Mouse (Mus musculus) embryonic facial prominence, embryonic 11.5 days (tissue): ENCODE results near the gene Rcor2. TPM values are rescaled to one million over a fixed set of nuclear protein-coding genes. Genes with fewer than 3 reads are reported as not detected.

Source experiments
- ATAC-seq: fragments of 200-750 bp; cut with Nextera tagmentation; replicated peaks from 2 replicates; pipeline ENCODE4 v1.8.0; 2017; ENCODE audit warnings: low read depth; ENCODE audit not compliant: insufficient number of reproducible peaks, low FRiP score, low TSS enrichment
- DNase-seq: peaks from one replicate; pipeline ENCODE4 v3.0.0-alpha.2; 2015; ENCODE audit warnings: low spot score
- H3K27ac ChIP-seq: fragments of 300-500 bp; sonication (generic); replicated peaks from 2 replicates; pipeline ENCODE4 v1.5.1; 2014; ENCODE audit warnings: mild to moderate bottlenecking, low read depth, low read length, control low read depth
- H3K27me3 ChIP-seq: fragments of 300-500 bp; sonication (generic); 2 replicates; pipeline ENCODE4 v1.6.1; 2014; ENCODE audit warnings: mild to moderate bottlenecking, low read length, moderate library complexity, mixed read lengths; ENCODE audit not compliant: control insufficient read depth, insufficient read depth
- H3K36me3 ChIP-seq: fragments of 300-500 bp; sonication (generic); replicated peaks from 2 replicates; pipeline ENCODE4 v1.6.1; 2014; ENCODE audit warnings: low read depth, mild to moderate bottlenecking, low read length, moderate library complexity, mixed read lengths; ENCODE audit not compliant: control insufficient read depth, insufficient read depth
- H3K4me1 ChIP-seq: fragments of 300-500 bp; sonication (generic); 2 replicates; pipeline ENCODE4 v1.6.1; 2014; ENCODE audit warnings: low read length, mixed read lengths; ENCODE audit not compliant: control insufficient read depth, insufficient read depth
- H3K4me2 ChIP-seq: fragments of 300-500 bp; sonication (generic); 2 replicates; pipeline ENCODE4 v1.6.1; 2014; ENCODE audit warnings: low read depth, mild to moderate bottlenecking, control low read depth, low read length, moderate library complexity
- H3K4me3 ChIP-seq: fragments of 300-500 bp; sonication (generic); 2 replicates; pipeline ENCODE4 v1.5.1; 2014; ENCODE audit warnings: low read depth, low read length, control low read depth
- H3K9ac ChIP-seq: fragments of 300-500 bp; sonication (generic); replicated peaks from 2 replicates; pipeline ENCODE4 v1.6.1; 2014; ENCODE audit warnings: mild to moderate bottlenecking, control low read depth, low read length
- H3K9me3 ChIP-seq: fragments of 300-500 bp; sonication (generic); replicated peaks from 2 replicates; pipeline ENCODE4 v1.6.1; 2016; ENCODE audit warnings: mild to moderate bottlenecking, low read length, inconsistent platforms, mixed read lengths; ENCODE audit not compliant: control insufficient read depth
- WGBS: fragments of 180-500 bp; shearing (Covaris S2); extraction: QIAGEN DNeasy Blood & Tissue Kit; methylation state at CpG from one replicate; pipeline ENCODE4 v1.1.7; 2014; 5-methylcytosine and 5-hydroxymethylcytosine counted together
- polyA plus RNA-seq: library from polyadenylated mRNA; unstranded; fragments of >200 nt; fragmentation: Nextera tagmentation; extraction: Ambion mirVana; gene quantifications from 2 replicates; pipeline ENCODE4 v1.2.1, GENCODE M21; 2014

Rcor2 gene
- polyA plus RNA-seq, 1 experiment from 2014 or later: 17.6 TPM

GRCm38 (mm10) chr19:7320181-7320580, 53.1 kb downstream of the Rcor2 start:
- H3K9ac ChIP-seq: no peak overlapping the region
- 51% methylated on average over 2 of the region's 2 CpGs for WGBS

DNA sequence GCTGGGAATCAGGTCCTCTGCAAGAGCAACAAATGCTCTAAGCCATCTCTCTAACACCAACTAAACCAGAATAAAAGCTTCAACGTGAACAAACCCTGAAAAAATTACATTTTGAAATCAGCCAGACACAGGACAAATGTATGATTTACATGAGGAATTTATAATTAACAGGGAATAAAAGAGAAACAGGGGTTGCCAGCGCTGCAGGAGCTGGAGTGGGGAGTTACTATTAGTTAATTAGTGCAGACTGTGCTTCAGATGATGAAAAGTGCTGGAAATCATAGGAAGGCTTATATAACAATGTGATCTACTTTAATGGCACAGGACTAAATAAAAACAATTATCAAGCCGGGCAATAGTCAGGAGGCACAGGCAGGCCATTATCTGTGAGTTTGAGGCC, 54.3 kb downstream of the Rcor2 start:
- no peak overlapping the region for H3K4me3 ChIP-seq
- H3K27me3 ChIP-seq: no peaks in the 10 kb centered on the region
- no peak overlapping the region for H3K4me2 ChIP-seq
- no peaks in the 10 kb centered on the region for H3K9me3 ChIP-seq
- no peaks in the 10 kb centered on the region for H3K4me1 ChIP-seq
- 88% methylated on average over 3 of the region's 3 CpGs for WGBS
- no peaks in the 10 kb centered on the region for H3K36me3 ChIP-seq
- ATAC-seq: no peak
- DNase-seq: no peak
- H3K9ac ChIP-seq: no peak overlapping the region
- no peak overlapping the region for H3K27ac ChIP-seq

More at GRCm38 (mm10) chr19:7320181-7320580, 53.1 kb downstream of the Rcor2 start:
- ATAC-seq (no peak), DNase-seq (no peak)
- H3K27me3 ChIP-seq: no peaks in the 10 kb centered on the region
- no peaks in the 10 kb centered on the region for H3K36me3 ChIP-seq
- H3K4me2 ChIP-seq: no peak overlapping the region
- H3K27ac ChIP-seq: no peak overlapping the region
- no peak overlapping the region for H3K4me3 ChIP-seq
- H3K4me1 ChIP-seq: no peaks in the 10 kb centered on the region
- H3K9me3 ChIP-seq: no peaks in the 10 kb centered on the region

Other genes with a start within 250 kb of the Rcor2 start
- gene Fermt3, start 247.9 kb upstream of the Rcor2 start, polyA plus RNA-seq: 6.3 and 6.6 TPM in 2 replicates
- gene Stip1, start 227.4 kb upstream of the Rcor2 start, polyA plus RNA-seq: 400 and 412 TPM in 2 replicates
- 5.0 and 6.9 TPM in 2 replicates for gene Macrod1, start 210.5 kb upstream of the Rcor2 start, polyA plus RNA-seq
- 3.0 and 4.4 TPM in 2 replicates for gene Flrt1, start 161.6 kb upstream of the Rcor2 start, polyA plus RNA-seq
- gene Otub1, start 61.0 kb upstream of the Rcor2 start, polyA plus RNA-seq: 217 and 252 TPM in 2 replicates
- gene Cox8a, start 49.7 kb upstream of the Rcor2 start, polyA plus RNA-seq: 741 and 769 TPM in 2 replicates
- 82.9 and 88.0 TPM in 2 replicates for gene Naa40, start 26.1 kb upstream of the Rcor2 start, polyA plus RNA-seq
- 32.4 and 39.4 TPM in 2 replicates for gene Mark2, start 74.5 kb downstream of the Rcor2 start, polyA plus RNA-seq
- gene Spindoc, start 115.7 kb downstream of the Rcor2 start, polyA plus RNA-seq: 22.4 and 24.8 TPM in 2 replicates
- 10.4 and 11.4 TPM in 2 replicates for gene 2700081O15Rik, start 150.3 kb downstream of the Rcor2 start, polyA plus RNA-seq
- gene Rtn3, start 216.0 kb downstream of the Rcor2 start, polyA plus RNA-seq: 148 and 156 TPM in 2 replicates
- 9.4 and 11.9 TPM in 2 replicates for gene Atl3, start 226.7 kb downstream of the Rcor2 start, polyA plus RNA-seq